Mouse (Mus musculus) ovary, postnatal 10 days (tissue): ENCODE data around the gene Mfsd1.

Experiments
- DNase-seq: peaks from one replicate; pipeline ENCODE4 v3.0.0; 2022; ENCODE audit warnings: low spot score

Gene Mfsd1

GRCm38 (mm10) chr3:67624629-67625028 lies 42.1 kb downstream of the Mfsd1 start:
- DNase-seq: no peak

- DNase-seq: no peak
These were observed 60.6 kb downstream of the Mfsd1 start for GRCm38 (mm10) chr3:67643135-67643534.

- DNase-seq: no peak
These were observed 63.3 kb downstream of the Mfsd1 start for GRCm38 (mm10) chr3:67645640-67646466.
